Comparison of ENCODE assay signal across 8 mouse cellular contexts in the genomic region with DNA sequence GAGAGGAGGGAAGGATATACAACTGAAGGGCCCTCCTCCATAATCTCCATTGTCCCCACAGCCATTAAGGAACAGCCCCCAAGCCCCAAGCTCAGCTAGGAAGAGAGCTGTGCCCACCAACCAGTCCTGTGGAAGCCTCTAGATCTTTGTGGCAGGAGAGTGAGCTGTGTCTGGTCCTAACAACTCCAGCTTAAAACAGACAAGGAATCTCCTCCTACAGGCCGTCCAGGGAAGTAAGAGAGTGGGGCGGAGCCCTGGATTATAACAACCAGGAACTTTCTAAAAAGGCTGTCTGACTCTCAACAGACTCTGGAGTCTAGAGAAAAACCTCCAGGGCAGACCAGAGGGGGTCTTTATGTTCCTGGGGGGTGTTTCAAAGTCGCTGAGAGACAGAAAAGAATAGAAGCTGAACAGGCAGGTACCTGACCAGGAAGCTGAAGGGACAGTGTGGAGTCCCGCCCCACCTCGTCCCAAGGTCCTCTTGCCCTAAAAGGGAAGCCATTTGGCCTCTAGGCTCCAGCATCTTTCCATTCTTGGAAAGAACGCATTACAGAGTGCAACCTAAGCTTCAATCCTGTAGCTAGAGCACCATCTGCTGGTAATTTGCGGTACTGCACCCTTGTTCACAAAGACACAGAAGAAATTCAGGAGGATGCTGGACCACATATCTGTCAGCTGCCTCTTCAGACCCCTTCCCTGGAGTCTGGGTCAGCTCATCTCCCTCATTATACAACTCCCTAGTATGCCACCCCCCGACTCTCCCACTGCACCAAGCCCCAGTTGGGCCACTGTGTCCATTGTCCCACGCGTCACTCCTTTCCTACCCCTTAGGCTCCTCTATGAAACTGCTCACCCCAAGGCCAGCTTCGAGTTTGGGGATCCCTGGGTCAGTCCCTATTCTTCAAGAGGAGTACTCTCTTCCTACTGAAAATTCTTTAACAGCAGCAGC. TPM values are rescaled to one million over a fixed set of nuclear protein-coding genes. Genes with fewer than 3 reads are reported as not detected.
DNase-seq lines count a peak whose midpoint lies in the region; ATAC-seq lines count a peak whose summit lies in the region.

No protein-coding gene starts in this region.

- DNase-seq in T-cell, adult 2 months (ENCODE audit: low spot score) = peak; percentile 59
- DNase-seq in cerebellum, adult 8-10 months = peak; percentile 82
- peak; percentile 98 for DNase-seq in intestine, embryonic 14.5 days (ENCODE audit: low spot score)
- DNase-seq in left cerebral cortex, adult 8-10 months (ENCODE audit: low spot score in 2 of 2) = peak; percentile 47 to 84
- DNase-seq in midbrain, embryonic 11.5 days (ENCODE audit: low spot score, missing footprints) = peak; percentile 100
- DNase-seq in right cerebral cortex, postnatal 4 days = peak; percentile 98

- WGBS in intestine, embryonic 14.5 days = 20% methylated on average over 11 of the region's 11 CpGs
- WGBS in midbrain, embryonic 11.5 days = 21% methylated on average over 11 of the region's 11 CpGs

- H3K36me3 ChIP-seq in intestine, embryonic 14.5 days (ENCODE audit: control insufficient read depth, insufficient read depth, low read length) = no peaks in the 10 kb centered on the region
- H3K36me3 ChIP-seq in midbrain, embryonic 11.5 days (ENCODE audit: control insufficient read depth, insufficient read depth, low read length) = no peaks in the 10 kb centered on the region

- no peak overlapping the region for H3K4me3 ChIP-seq in intestine, embryonic 14.5 days (ENCODE audit: low read depth, low read length)
- no peak overlapping the region for H3K4me3 ChIP-seq in midbrain, embryonic 11.5 days (ENCODE audit: low read depth, low read length)

- H3K9me3 ChIP-seq in intestine, embryonic 14.5 days (ENCODE audit: control insufficient read depth, low read length) = no peaks in the 10 kb centered on the region
- no peaks in the 10 kb centered on the region for H3K9me3 ChIP-seq in midbrain, embryonic 11.5 days (ENCODE audit: control insufficient read depth, low read length)

- H3K27ac ChIP-seq in intestine, embryonic 14.5 days (ENCODE audit: low read depth) = no peak overlapping the region
- H3K27ac ChIP-seq in midbrain, embryonic 11.5 days (ENCODE audit: low read depth, low read length) = no peak overlapping the region

- no peak overlapping the region for H3K4me2 ChIP-seq in intestine, embryonic 14.5 days (ENCODE audit: low read length)
- H3K4me2 ChIP-seq in midbrain, embryonic 11.5 days = no peak overlapping the region

- H3K4me1 ChIP-seq in intestine, embryonic 14.5 days (replicated peaks; ENCODE audit: control insufficient read depth, insufficient read depth, low read length) = no peaks in the 10 kb centered on the region
- no peaks in the 10 kb centered on the region for H3K4me1 ChIP-seq in midbrain, embryonic 11.5 days (ENCODE audit: control insufficient read depth, insufficient read depth, low read length)

- H3K27me3 ChIP-seq in intestine, embryonic 14.5 days (replicated peaks; ENCODE audit: control insufficient read depth, insufficient read depth, low read length) = no peaks in the 10 kb centered on the region
- H3K27me3 ChIP-seq in midbrain, embryonic 11.5 days (ENCODE audit: control insufficient read depth, insufficient read depth, low read length) = no peaks in the 10 kb centered on the region

- ATAC-seq in frontal cortex, adult (ENCODE audit: low TSS enrichment) = peak; percentile 57
- peak; percentile 18; the same call in 1 of the 2 replicates for ATAC-seq in intestine, embryonic 14.5 days (replicated peaks; ENCODE audit: low FRiP score, low TSS enrichment, low read depth)
- peak; percentile 58 for ATAC-seq in midbrain, embryonic 11.5 days (ENCODE audit: low FRiP score)
- no peak for ATAC-seq in activated CD4-positive, CD25-positive, alpha-beta regulatory T cell, adult 4 months

- no peak overlapping the region for H3K9ac ChIP-seq in intestine, embryonic 14.5 days (ENCODE audit: low read length)
- no peak overlapping the region for H3K9ac ChIP-seq in midbrain, embryonic 11.5 days (ENCODE audit: low read length)

RNA-seq across cellular contexts. Expression of gene Krt42, which starts 12.2 kb away (rescaled TPM):
- polyA plus RNA-seq in intestine, embryonic 14.5 days (2014; fragmentation: Nextera tagmentation; extraction: Ambion mirVana) = not detected in 2 replicates
- total RNA-seq in left cerebral cortex, adult 8-10 months (2022) = not detected
- not detected in 2 replicates for polyA plus RNA-seq in midbrain, embryonic 11.5 days (2014; fragmentation: Nextera tagmentation; extraction: Ambion mirVana)
- not detected for polyA plus RNA-seq in activated CD4-positive, CD25-positive, alpha-beta regulatory T cell, adult 4 months (2017; shearing (Covaris generic))

RNA-seq across cellular contexts. Expression of gene Krt17, which starts 21.0 kb away (rescaled TPM):
- polyA plus RNA-seq in intestine, embryonic 14.5 days (2014; fragmentation: Nextera tagmentation; extraction: Ambion mirVana) = 8.7 and 9.9 TPM in 2 replicates
- total RNA-seq in left cerebral cortex, adult 8-10 months (2022) = under 1 TPM in 1 of 4 experiments, not detected in 3; 0.50 TPM
- 0.21 TPM in 1 of 2 replicates, not detected in the other for polyA plus RNA-seq in midbrain, embryonic 11.5 days (2014; fragmentation: Nextera tagmentation; extraction: Ambion mirVana)
- 1 to 10 TPM in 1 of 2 experiments, under 1 TPM in 1; 0.99 to 1.1 TPM for polyA plus RNA-seq in activated CD4-positive, CD25-positive, alpha-beta regulatory T cell, adult 4 months (2017; shearing (Covaris generic))

RNA-seq across cellular contexts. Expression of gene Krt16, which starts 33.2 kb away (rescaled TPM):
- polyA plus RNA-seq in intestine, embryonic 14.5 days (2014; fragmentation: Nextera tagmentation; extraction: Ambion mirVana) = not detected in 2 replicates
- total RNA-seq in left cerebral cortex, adult 8-10 months (2022) = not detected
- not detected in 2 replicates for polyA plus RNA-seq in midbrain, embryonic 11.5 days (2014; fragmentation: Nextera tagmentation; extraction: Ambion mirVana)
- polyA plus RNA-seq in activated CD4-positive, CD25-positive, alpha-beta regulatory T cell, adult 4 months (2017; shearing (Covaris generic)) = not detected

RNA-seq across cellular contexts. Expression of gene Eif1, which starts 37.8 kb away (rescaled TPM):
- polyA plus RNA-seq in intestine, embryonic 14.5 days (2014; fragmentation: Nextera tagmentation; extraction: Ambion mirVana) = 1,995 and 2,009 TPM in 2 replicates
- total RNA-seq in left cerebral cortex, adult 8-10 months (2022) = 100 to 1,000 TPM; 753 to 824 (median 763) TPM
- polyA plus RNA-seq in midbrain, embryonic 11.5 days (2014; fragmentation: Nextera tagmentation; extraction: Ambion mirVana) = 1,701 and 1,853 TPM in 2 replicates
- 1,000 to 10,000 TPM; 1,765 to 2,357 TPM for polyA plus RNA-seq in activated CD4-positive, CD25-positive, alpha-beta regulatory T cell, adult 4 months (2017; shearing (Covaris generic))

RNA-seq across cellular contexts. Expression of gene Gast, which starts 52.3 kb away (rescaled TPM):
- 3.2 TPM in 1 of 2 replicates, not detected in the other for polyA plus RNA-seq in intestine, embryonic 14.5 days (2014; fragmentation: Nextera tagmentation; extraction: Ambion mirVana)
- not detected for total RNA-seq in left cerebral cortex, adult 8-10 months (2022)
- polyA plus RNA-seq in midbrain, embryonic 11.5 days (2014; fragmentation: Nextera tagmentation; extraction: Ambion mirVana) = 0.68 and 0.79 TPM in 2 replicates
- not detected for polyA plus RNA-seq in activated CD4-positive, CD25-positive, alpha-beta regulatory T cell, adult 4 months (2017; shearing (Covaris generic))
